Mouse (Mus musculus) testis, adult 2 months (tissue): ENCODE results near the gene Wdr45. TPM values are rescaled to one million over a fixed set of nuclear protein-coding genes. Genes with fewer than 3 reads are reported as not detected.

Experiments
- H3K27ac ChIP-seq: fragments of 200-500 bp; 2 replicates; pipeline ENCODE4 v1.5.1; 2012; ENCODE audit warnings: low read depth, low read length; ENCODE audit not compliant: control insufficient read depth, insufficient read depth
- H3K27me3 ChIP-seq: fragments of 200-500 bp; 2 replicates; pipeline ENCODE4 v1.6.1; 2012; ENCODE audit warnings: mild to moderate bottlenecking, low read length, moderate library complexity; ENCODE audit not compliant: control insufficient read depth, insufficient read depth
- H3K36me3 ChIP-seq: fragments of 200-500 bp; 2 replicates; pipeline ENCODE4 v1.6.1; 2012; ENCODE audit warnings: mild to moderate bottlenecking, low read length; ENCODE audit not compliant: control insufficient read depth, insufficient read depth
- H3K4me1 ChIP-seq: fragments of 200-500 bp; 2 replicates; pipeline ENCODE4 v1.6.1; 2012; ENCODE audit warnings: low read length; ENCODE audit not compliant: control insufficient read depth, insufficient read depth
- H3K4me3 ChIP-seq: fragments of 200-500 bp; 2 replicates; pipeline ENCODE4 v1.5.1; 2012; ENCODE audit warnings: low read depth, mild to moderate bottlenecking, low read length, moderate library complexity, mixed read lengths; ENCODE audit not compliant: control insufficient read depth
- CTCF ChIP-seq: fragments of 200-500 bp; IDR thresholded peaks from 2 replicates; pipeline ENCODE4 v1.5.1; 2012; ENCODE audit warnings: low read depth, mild to moderate bottlenecking, inconsistent platforms, low read length, moderate library complexity; ENCODE audit not compliant: control insufficient read depth, insufficient read depth, insufficient replicate concordance
- POLR2A ChIP-seq: fragments of 200-500 bp; IDR thresholded peaks from 2 replicates; pipeline ENCODE4 v1.6.1; 2012; ENCODE audit warnings: low read depth, mild to moderate bottlenecking, inconsistent platforms, low read length, moderate library complexity; ENCODE audit not compliant: control insufficient read depth
- polyA plus RNA-seq: library from polyadenylated mRNA; depleted of rRNA; stranded (reverse); fragments of >200 nt; gene quantifications from 2 replicates; pipeline ENCODE4 v1.2.3, GENCODE M21; 2012

Gene Wdr45
- polyA plus RNA-seq, 1 experiment = 8.0 TPM

GRCm38 (mm10) chrX:7733571-7734156 is 19.5 kb downstream of the Wdr45 start:
- H3K27me3 ChIP-seq = no peaks in the 10 kb centered on the region
- H3K4me3 ChIP-seq = no peak overlapping the region
- H3K36me3 ChIP-seq = no peaks in the 10 kb centered on the region
- no peak overlapping the region for H3K27ac ChIP-seq
- peaks cover 9% of the 10 kb centered on the region for H3K4me1 ChIP-seq
- no peak for TF ChIP-seq POLR2A
- TF ChIP-seq CTCF = peak; percentile 31; the same call in 1 of the 2 replicates

- TF ChIP-seq POLR2A (no peak), CTCF (no peak)
- no peaks in the 10 kb centered on the region for H3K4me1 ChIP-seq
- H3K27me3 ChIP-seq = no peaks in the 10 kb centered on the region
- H3K36me3 ChIP-seq = no peaks in the 10 kb centered on the region
- no peak overlapping the region for H3K4me3 ChIP-seq
- H3K27ac ChIP-seq = no peak overlapping the region
Observed at GRCm38 (mm10) chrX:7739336-7740081, 25.4 kb downstream of the Wdr45 start.

GRCm38 (mm10) chrX:7740082-7740819 is 26.1 kb downstream of the Wdr45 start:
- H3K27me3 ChIP-seq = no peaks in the 10 kb centered on the region
- TF ChIP-seq CTCF = no peak
- no peak for TF ChIP-seq POLR2A
- no peaks in the 10 kb centered on the region for H3K4me1 ChIP-seq
- no peak overlapping the region for H3K27ac ChIP-seq
- H3K36me3 ChIP-seq = no peaks in the 10 kb centered on the region
- H3K4me3 ChIP-seq = no peak overlapping the region

GRCm38 (mm10) chrX:7741103-7741502 is 27.0 kb downstream of the Wdr45 start:
- Histone ChIP-seq H3K4me1 (no peaks in the 10 kb centered on the region), H3K27ac (no peak overlapping the region), H3K27me3 (no peaks in the 10 kb centered on the region), H3K36me3 (no peaks in the 10 kb centered on the region), H3K4me3 (no peak overlapping the region)
- no peak for TF ChIP-seq CTCF
- TF ChIP-seq POLR2A = no peak

GRCm38 (mm10) chrX:7743470-7743869 is 29.3 kb downstream of the Wdr45 start:
- TF ChIP-seq CTCF (no peak), POLR2A (no peak)
- no peaks in the 10 kb centered on the region for H3K4me1 ChIP-seq
- no peak overlapping the region for H3K27ac ChIP-seq
- H3K4me3 ChIP-seq = no peak overlapping the region
- no peaks in the 10 kb centered on the region for H3K27me3 ChIP-seq
- H3K36me3 ChIP-seq = no peaks in the 10 kb centered on the region

- Histone ChIP-seq H3K36me3 (no peaks in the 10 kb centered on the region), H3K27ac (no peak overlapping the region), H3K4me1 (no peaks in the 10 kb centered on the region), H3K27me3 (no peaks in the 10 kb centered on the region), H3K4me3 (no peak overlapping the region)
- TF ChIP-seq POLR2A (no peak), CTCF (no peak)
Observed at GRCm38 (mm10) chrX:7744940-7745339, 30.8 kb downstream of the Wdr45 start.

- H3K36me3 ChIP-seq = no peaks in the 10 kb centered on the region
- no peak overlapping the region for H3K27ac ChIP-seq
- TF ChIP-seq POLR2A = no peak
- no peak for TF ChIP-seq CTCF
- H3K27me3 ChIP-seq = no peaks in the 10 kb centered on the region
- 0 out of 2 replicates have a peak, but pooled peaks cover 2% of the 10 kb centered on the region for H3K4me1 ChIP-seq
- H3K4me3 ChIP-seq = no peak overlapping the region
Observed at GRCm38 (mm10) chrX:7745429-7745828, 31.3 kb downstream of the Wdr45 start.
